Mouse (Mus musculus) limb, embryonic 14.5 days (tissue): ENCODE data around the gene Sbds. TPM values are rescaled to one million over a fixed set of nuclear protein-coding genes. Genes with fewer than 3 reads are reported as not detected.

ENCODE experiments used
- ATAC-seq: fragments of 200-750 bp; cut with Nextera tagmentation; 2 replicates; pipeline ENCODE4 v1.8.0; 2017; ENCODE audit warnings: low read depth, moderate number of reproducible peaks, moderate TSS enrichment; ENCODE audit not compliant: low FRiP score
- DNase-seq: peaks from one replicate; pipeline ENCODE4 v3.0.0-alpha.2; 2015; ENCODE audit warnings: low spot score
- H3K27ac ChIP-seq: fragments of 300-500 bp; sonication (generic); replicated peaks from 2 replicates; pipeline ENCODE4 v1.5.1; 2014; ENCODE audit warnings: low read depth, mild to moderate bottlenecking, low read length, moderate library complexity, mixed read lengths
- H3K27me3 ChIP-seq: fragments of 300-500 bp; sonication (generic); 2 replicates; pipeline ENCODE4 v1.6.1; 2014; ENCODE audit warnings: low read length, mixed read lengths; ENCODE audit not compliant: control insufficient read depth, insufficient read depth
- H3K36me3 ChIP-seq: fragments of 300-500 bp; sonication (generic); 2 replicates; pipeline ENCODE4 v1.6.1; 2014; ENCODE audit warnings: mild to moderate bottlenecking, low read length, moderate library complexity, mixed read lengths; ENCODE audit not compliant: control insufficient read depth, insufficient read depth
- H3K4me1 ChIP-seq: fragments of 300-500 bp; sonication (generic); 2 replicates; pipeline ENCODE4 v1.6.1; 2014; ENCODE audit warnings: antibody characterized with exemption, low read length, mixed read lengths; ENCODE audit not compliant: control insufficient read depth, insufficient read depth
- H3K4me2 ChIP-seq: fragments of 300-500 bp; sonication (generic); replicated peaks from 2 replicates; pipeline ENCODE4 v1.6.1; 2014; ENCODE audit warnings: low read depth, mild to moderate bottlenecking, low read length, moderate library complexity; ENCODE audit not compliant: severe bottlenecking
- H3K4me3 ChIP-seq: fragments of 300-500 bp; sonication (generic); replicated peaks from 2 replicates; pipeline ENCODE4 v1.5.1; 2014; ENCODE audit warnings: low read length
- H3K9ac ChIP-seq: fragments of 300-500 bp; sonication (generic); 2 replicates; pipeline ENCODE4 v1.6.1; 2014; ENCODE audit warnings: mild to moderate bottlenecking, low read depth, low read length, moderate library complexity; ENCODE audit not compliant: severe bottlenecking
- H3K9me3 ChIP-seq: fragments of 300-500 bp; sonication (generic); 2 replicates; pipeline ENCODE4 v1.6.1; 2016; ENCODE audit warnings: low read length; ENCODE audit not compliant: control insufficient read depth
- POLR2A ChIP-seq: fragments of 200-500 bp; IDR thresholded peaks from 2 replicates; pipeline ENCODE4 v1.8.0; 2012; ENCODE audit warnings: inconsistent platforms, mild to moderate bottlenecking, moderate library complexity, borderline replicate concordance; ENCODE audit not compliant: insufficient read depth, insufficient read length; ENCODE audit errors: extremely low read depth
- WGBS: fragments of 180-500 bp; shearing (Covaris S2); extraction: QIAGEN DNeasy Blood & Tissue Kit; methylation state at CpG from one replicate; pipeline ENCODE4 v1.1.7; 2014; 5-methylcytosine and 5-hydroxymethylcytosine counted together
- polyA plus RNA-seq, 2 experiments: library from polyadenylated mRNA; depleted of rRNA in 1 of 2; stranded (reverse) in 1 of 2; unstranded in 1 of 2; fragments of >200 nt; fragmentation: Nextera tagmentation in 1 of 2; extraction: Ambion mirVana in 1 of 2; gene quantifications; 2 replicates each; pipeline versions ENCODE4 v1.2.1 to v1.2.3; 2012 to 2014

Gene Sbds
- polyA plus RNA-seq, 2 experiments = 50.8 to 51.9 TPM

DNA sequence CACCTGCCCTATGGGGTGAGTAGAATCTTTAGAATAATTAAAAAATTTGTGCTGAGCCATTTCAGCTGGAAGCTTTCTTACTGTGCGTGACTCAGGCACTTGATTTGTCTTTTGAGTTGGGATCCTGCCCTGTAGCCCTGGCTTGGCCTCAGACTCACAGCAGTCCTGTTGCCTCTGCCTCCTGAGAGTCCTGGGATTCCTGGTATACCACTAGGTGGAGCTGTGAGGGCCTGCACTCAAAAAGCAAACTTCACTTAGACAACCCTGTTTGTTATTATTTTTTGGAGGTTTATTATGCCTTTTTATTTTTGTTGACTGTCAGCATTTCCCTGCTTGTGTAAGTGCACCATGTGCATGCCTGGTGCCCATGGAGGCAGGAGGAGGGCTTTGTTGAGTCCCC, 12.0 kb upstream of the Sbds start:
- ATAC-seq (no peak), DNase-seq (no peak)
- WGBS = 97% methylated on average over 1 of the region's 1 CpGs
- Histone ChIP-seq H3K27ac (no peak overlapping the region), H3K36me3 (peaks cover 68% of the 10 kb centered on the region), H3K4me3 (no peak overlapping the region), H3K9me3 (no peaks in the 10 kb centered on the region), H3K4me2 (no peak overlapping the region), H3K9ac (no peak overlapping the region), H3K4me1 (no peaks in the 10 kb centered on the region), H3K27me3 (no peaks in the 10 kb centered on the region)
- no peak for TF ChIP-seq POLR2A

- Histone ChIP-seq H3K27me3 (no peaks in the 10 kb centered on the region), H3K9me3 (no peaks in the 10 kb centered on the region), H3K27ac (no peak overlapping the region), H3K36me3 (peaks cover 62% of the 10 kb centered on the region), H3K9ac (no peak overlapping the region), H3K4me1 (no peaks in the 10 kb centered on the region), H3K4me3 (no peak overlapping the region), H3K4me2 (no peak overlapping the region)
- no peak for TF ChIP-seq POLR2A
- ATAC-seq (no peak), DNase-seq (no peak)
- 88% methylated on average over 7 of the region's 7 CpGs for WGBS
These were observed 11.3 kb upstream of the Sbds start for GRCm38 (mm10) chr5:130266651-130267050.

DNA sequence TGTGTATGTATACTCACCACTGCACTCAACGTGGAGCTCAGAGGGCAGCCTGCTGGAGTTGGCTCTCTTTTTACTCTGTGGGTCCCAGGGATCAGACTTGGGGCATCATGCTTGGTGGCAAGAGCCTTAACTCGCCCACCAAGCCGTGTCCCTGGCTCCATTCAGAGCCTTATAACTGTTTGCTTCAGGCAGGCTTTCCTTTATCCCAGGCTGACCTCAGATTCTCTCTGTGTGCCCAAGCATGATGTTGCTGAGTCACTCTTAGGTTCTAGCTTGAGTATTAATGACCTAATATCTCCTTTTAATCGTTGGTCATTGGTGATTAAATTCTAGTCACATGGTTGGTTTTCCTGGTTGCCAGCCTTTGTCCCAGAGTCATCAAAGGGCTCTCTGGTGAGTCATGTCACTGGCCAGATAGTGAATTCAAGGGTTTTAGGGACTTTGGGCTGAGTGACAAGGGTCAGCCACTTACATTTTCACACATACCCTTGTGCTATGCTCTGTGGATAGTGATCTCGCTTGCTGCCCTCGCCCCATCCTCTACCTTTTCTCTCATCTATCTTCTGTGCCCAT, 9.2 kb upstream of the Sbds start:
- peaks cover 48% of the 10 kb centered on the region for H3K36me3 ChIP-seq
- 98% methylated on average over 6 of the region's 6 CpGs for WGBS
- no peak for DNase-seq
- no peaks in the 10 kb centered on the region for H3K4me1 ChIP-seq
- no peak for ATAC-seq
- H3K27ac ChIP-seq = no peak overlapping the region
- no peak overlapping the region for H3K4me3 ChIP-seq
- no peaks in the 10 kb centered on the region for H3K9me3 ChIP-seq
- TF ChIP-seq POLR2A = no peak
- no peak overlapping the region for H3K9ac ChIP-seq
- H3K27me3 ChIP-seq = no peaks in the 10 kb centered on the region
- no peak overlapping the region for H3K4me2 ChIP-seq

DNA sequence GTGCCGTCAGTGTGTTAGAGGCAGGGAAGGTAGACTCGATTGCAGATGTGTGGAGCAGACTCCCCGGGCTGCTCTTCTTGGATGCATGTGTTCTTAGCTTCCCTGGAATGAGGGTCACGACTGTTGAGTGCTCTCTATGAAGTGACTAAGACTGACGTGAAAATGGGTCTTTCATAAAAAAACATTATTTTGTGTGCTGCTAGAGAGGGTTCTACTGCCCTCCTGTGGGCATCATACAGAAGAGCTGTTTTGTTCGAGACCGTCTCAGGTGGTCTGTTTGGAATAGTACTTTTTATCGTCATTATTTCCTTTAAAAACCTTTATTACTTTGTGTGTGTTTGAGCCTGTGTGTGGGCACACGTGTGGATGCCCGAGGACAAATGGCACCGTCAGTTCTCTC, 8.1 kb upstream of the Sbds start:
- Histone ChIP-seq H3K9ac (no peak overlapping the region), H3K27me3 (no peaks in the 10 kb centered on the region), H3K27ac (no peak overlapping the region), H3K4me2 (no peak overlapping the region), H3K9me3 (no peaks in the 10 kb centered on the region), H3K4me3 (no peak overlapping the region), H3K36me3 (peaks cover 40% of the 10 kb centered on the region), H3K4me1 (no peaks in the 10 kb centered on the region)
- 67% methylated on average over 11 of the region's 11 CpGs for WGBS
- ATAC-seq = no peak
- TF ChIP-seq POLR2A = no peak
- no peak for DNase-seq

DNA sequence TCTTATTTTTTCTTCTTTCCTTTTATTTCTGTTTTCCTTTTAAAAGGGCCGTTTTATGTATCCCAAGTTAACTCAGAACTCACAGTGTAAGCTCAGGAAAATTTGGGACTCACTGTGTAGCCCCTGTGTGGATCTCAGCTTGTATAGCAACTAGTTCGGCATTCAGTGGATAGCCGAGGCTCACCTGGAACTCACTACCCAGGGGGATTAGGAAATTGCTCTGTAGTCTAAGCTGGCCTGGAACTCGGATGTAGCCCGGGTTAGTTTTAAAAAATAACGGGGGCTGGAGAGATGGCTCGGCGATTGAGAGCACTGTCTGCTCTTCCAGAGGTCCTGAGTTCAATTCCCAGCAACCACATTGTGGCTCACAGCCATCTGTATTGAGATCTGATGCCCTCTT, 2.0 kb upstream of the Sbds start:
- Histone ChIP-seq H3K4me3 (peak overlapping the region; percentile 64), H3K9me3 (no peaks in the 10 kb centered on the region), H3K27me3 (no peaks in the 10 kb centered on the region), H3K9ac (peak overlapping the region; percentile 63), H3K4me1 (peaks cover 9% of the 10 kb centered on the region), H3K4me2 (peak overlapping the region; percentile 63), H3K27ac (peak overlapping the region; percentile 73), H3K36me3 (peaks cover 16% of the 10 kb centered on the region)
- no peak for TF ChIP-seq POLR2A
- no peak for ATAC-seq
- DNase-seq = no peak
- WGBS = 6% methylated on average over 8 of the region's 8 CpGs
